Mouse (Mus musculus) erythroblast, embryonic 14.5 days (primary cell): Measurements from ENCODE around the gene Anapc1.

Experiments
- GATA1 ChIP-seq: IDR thresholded peaks from 2 replicates; pipeline ENCODE4 v1.6.1; 2012; ENCODE audit warnings: low read length, inconsistent platforms, mixed read lengths
- TAL1 ChIP-seq: IDR thresholded peaks from 3 replicates; pipeline ENCODE4 v1.6.1; 2012; ENCODE audit warnings: low read length, inconsistent platforms, mixed read lengths

- TF ChIP-seq GATA1 (no peak), TAL1 (no peak)
Observed at GRCm38 (mm10) chr2:128719380-128719779, 32.2 kb upstream of the Anapc1 start.
